Mouse (Mus musculus) cerebellum, adult 2 months (tissue): ENCODE results near the gene Snrnp35. TPM values are rescaled to one million over a fixed set of nuclear protein-coding genes. Genes with fewer than 3 reads are reported as not detected.

ENCODE experiments used
- DNase-seq, 2 experiments: peaks; one replicate each; pipeline ENCODE4 v3.0.0; 2021
- H3K27ac ChIP-seq: fragments of 200-500 bp; 2 replicates; pipeline ENCODE4 v1.5.1; 2012; ENCODE audit warnings: low read length, control low read depth, inconsistent platforms; ENCODE audit not compliant: insufficient read depth
- H3K27me3 ChIP-seq: fragments of 200-500 bp; 2 replicates; pipeline ENCODE4 v1.6.1; 2012; ENCODE audit warnings: inconsistent platforms, mild to moderate bottlenecking, low read length, moderate library complexity; ENCODE audit not compliant: control insufficient read depth, insufficient read depth
- H3K4me1 ChIP-seq: fragments of 200-500 bp; 2 replicates; pipeline ENCODE4 v1.6.1; 2011; ENCODE audit warnings: low read length; ENCODE audit not compliant: control insufficient read depth, insufficient read depth
- H3K4me3 ChIP-seq: fragments of 200-500 bp; replicated peaks from 2 replicates; pipeline ENCODE3; 2011; ENCODE audit warnings: mild to moderate bottlenecking, low read depth, low read length, control low read depth; ENCODE audit not compliant: insufficient read depth
- CTCF ChIP-seq: fragments of 200-500 bp; IDR thresholded peaks from 2 replicates; pipeline ENCODE4 v1.5.1; 2011; ENCODE audit warnings: low read depth, mild to moderate bottlenecking, control low read depth, low read length, moderate library complexity, borderline replicate concordance; ENCODE audit not compliant: insufficient read depth
- POLR2A ChIP-seq: fragments of 200-500 bp; IDR thresholded peaks from 2 replicates; pipeline ENCODE4 v1.6.1; 2011; ENCODE audit warnings: low read length, control low read depth, borderline replicate concordance; ENCODE audit not compliant: insufficient read depth
- WGBS: fragments of 180-500 bp; shearing (Covaris S2); methylation state at CpG from one replicate; pipeline ENCODE4 v1.1.7; 2018; 5-methylcytosine and 5-hydroxymethylcytosine counted together
- polyA plus RNA-seq: library from polyadenylated mRNA; depleted of rRNA; stranded (reverse); fragments of >200 nt; gene quantifications from 2 replicates; pipeline ENCODE4 v1.2.3, GENCODE M21; 2012

The Snrnp35 gene
- polyA plus RNA-seq, 1 experiment = 12.3 TPM

DNA sequence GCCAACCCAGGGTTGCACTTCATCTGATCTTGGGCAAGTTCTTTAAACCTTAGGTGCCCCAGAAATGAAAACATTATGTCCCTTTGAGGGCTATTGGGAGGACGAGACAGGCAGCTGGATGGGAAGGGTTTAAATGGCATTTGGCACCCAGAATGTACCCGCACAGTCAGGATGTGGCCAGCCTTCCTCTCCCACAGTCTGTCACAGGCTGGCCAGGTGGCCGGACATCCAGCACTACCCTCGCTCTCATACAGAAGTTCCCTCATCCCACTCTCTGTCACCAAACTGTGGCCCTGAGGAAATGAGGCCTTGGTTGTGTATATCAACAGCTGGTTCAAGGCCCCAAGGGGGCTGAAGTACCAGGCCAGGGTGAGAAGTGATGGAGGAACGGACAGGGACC is 42.0 kb downstream of the Snrnp35 start:
- H3K4me1 ChIP-seq = no peaks in the 10 kb centered on the region
- no peaks in the 10 kb centered on the region for H3K27me3 ChIP-seq
- 82% methylated on average over 5 of the region's 5 CpGs for WGBS
- DNase-seq = no peak
- H3K4me3 ChIP-seq = no peak overlapping the region
- no peak overlapping the region for H3K27ac ChIP-seq
- TF ChIP-seq CTCF = no peak
- no peak for TF ChIP-seq POLR2A

DNA sequence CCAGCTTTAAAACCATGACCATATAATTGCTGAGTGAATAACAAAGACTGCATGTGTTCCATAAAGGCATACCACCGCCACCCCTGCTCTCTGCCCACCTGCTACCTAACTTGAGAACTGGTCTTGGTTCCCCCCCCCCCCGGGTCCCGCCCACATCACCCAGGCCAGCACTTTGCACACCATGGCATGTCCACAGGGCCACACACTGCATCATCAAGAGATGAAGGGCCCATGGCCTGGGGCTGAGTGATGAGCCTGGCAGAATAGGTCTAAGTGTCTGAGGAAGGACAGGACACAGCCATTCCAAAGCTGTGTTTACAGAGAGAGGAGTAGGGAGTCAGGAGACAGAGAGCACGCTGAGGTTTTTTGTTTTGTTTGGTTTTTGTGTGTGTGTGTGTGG is 45.4 kb downstream of the Snrnp35 start:
- Histone ChIP-seq H3K27me3 (no peaks in the 10 kb centered on the region), H3K4me3 (no peak overlapping the region), H3K4me1 (no peaks in the 10 kb centered on the region), H3K27ac (no peak overlapping the region)
- no peak for DNase-seq
- WGBS = 72% methylated on average over 4 of the region's 4 CpGs
- no peak for TF ChIP-seq CTCF
- TF ChIP-seq POLR2A = no peak

DNA sequence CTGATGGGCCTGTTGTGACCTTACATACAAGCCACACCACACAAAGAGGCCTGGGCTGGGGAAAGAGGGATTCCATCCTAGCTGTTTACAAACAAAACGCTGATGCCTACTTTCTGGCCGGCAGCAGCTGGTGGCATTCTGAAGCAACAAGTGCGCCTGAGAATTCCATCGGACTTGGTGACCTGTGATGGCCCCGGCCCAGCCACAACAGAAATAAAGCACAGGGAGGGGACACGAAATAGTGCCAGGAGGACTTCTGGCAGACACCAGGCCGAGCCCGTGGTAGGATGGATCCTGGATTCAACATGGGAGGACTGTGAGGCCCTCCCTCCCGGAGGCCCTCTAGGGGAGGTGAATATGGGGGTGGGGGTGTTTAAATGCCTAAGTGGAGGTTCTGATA is 45.9 kb downstream of the Snrnp35 start:
- Histone ChIP-seq H3K27me3 (no peaks in the 10 kb centered on the region), H3K4me3 (no peak overlapping the region), H3K4me1 (no peaks in the 10 kb centered on the region), H3K27ac (no peak overlapping the region)
- 33% methylated on average over 9 of the region's 9 CpGs for WGBS
- no peak for DNase-seq
- TF ChIP-seq CTCF = no peak

DNA sequence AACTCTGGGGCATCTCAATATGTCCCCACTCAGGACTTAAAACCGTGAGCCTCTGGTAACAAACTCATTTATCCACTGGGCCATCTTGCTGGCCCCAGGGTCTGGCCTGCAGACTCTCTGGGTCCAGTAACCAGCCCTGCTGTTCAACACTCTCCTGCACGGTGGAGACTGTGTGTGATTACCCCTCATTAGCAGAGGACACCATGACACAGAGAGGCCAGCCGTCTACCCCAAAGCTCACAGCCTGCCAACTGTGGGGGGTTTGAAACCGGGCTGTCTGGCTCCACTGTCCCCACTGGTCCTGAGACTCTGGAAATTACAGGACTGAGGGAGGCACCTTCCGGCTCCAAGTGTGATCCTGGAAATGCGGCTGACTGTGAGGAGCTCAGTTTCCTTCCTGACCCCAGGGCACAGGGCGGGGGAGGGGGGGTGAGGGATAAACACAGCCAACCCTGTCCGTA is 46.3 kb downstream of the Snrnp35 start:
- H3K27ac ChIP-seq = no peak overlapping the region
- no peaks in the 10 kb centered on the region for H3K4me1 ChIP-seq
- H3K27me3 ChIP-seq = no peaks in the 10 kb centered on the region
- DNase-seq = no peak
- WGBS = 45% methylated on average over 8 of the region's 8 CpGs
- H3K4me3 ChIP-seq = no peak overlapping the region
- TF ChIP-seq CTCF = no peak

DNA sequence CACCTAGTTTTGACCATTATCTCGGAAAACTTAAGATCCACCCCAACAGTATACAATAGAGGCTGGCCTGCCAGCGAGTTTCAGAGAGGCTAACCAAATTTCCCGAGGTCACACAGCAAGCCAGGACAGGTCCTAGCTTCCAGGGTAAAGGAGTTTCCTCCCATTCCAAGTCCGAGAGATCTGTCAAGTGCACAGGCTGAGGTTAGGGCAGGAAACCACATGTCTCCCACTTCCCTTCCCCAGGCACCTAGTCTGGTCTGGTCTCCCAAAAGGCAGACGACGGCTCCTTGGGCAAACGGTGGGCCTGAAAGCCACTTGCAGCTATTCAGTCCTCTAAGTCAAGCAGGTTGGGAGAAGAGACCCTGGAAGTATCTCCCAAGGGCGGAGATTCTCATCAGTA is 46.8 kb downstream of the Snrnp35 start:
- no peak for DNase-seq
- no peak for TF ChIP-seq CTCF
- Histone ChIP-seq H3K4me3 (no peak overlapping the region), H3K4me1 (no peaks in the 10 kb centered on the region), H3K27ac (no peak overlapping the region), H3K27me3 (no peaks in the 10 kb centered on the region)
- 65% methylated on average over 8 of the region's 8 CpGs for whole genome bisulfite sequencing

DNA sequence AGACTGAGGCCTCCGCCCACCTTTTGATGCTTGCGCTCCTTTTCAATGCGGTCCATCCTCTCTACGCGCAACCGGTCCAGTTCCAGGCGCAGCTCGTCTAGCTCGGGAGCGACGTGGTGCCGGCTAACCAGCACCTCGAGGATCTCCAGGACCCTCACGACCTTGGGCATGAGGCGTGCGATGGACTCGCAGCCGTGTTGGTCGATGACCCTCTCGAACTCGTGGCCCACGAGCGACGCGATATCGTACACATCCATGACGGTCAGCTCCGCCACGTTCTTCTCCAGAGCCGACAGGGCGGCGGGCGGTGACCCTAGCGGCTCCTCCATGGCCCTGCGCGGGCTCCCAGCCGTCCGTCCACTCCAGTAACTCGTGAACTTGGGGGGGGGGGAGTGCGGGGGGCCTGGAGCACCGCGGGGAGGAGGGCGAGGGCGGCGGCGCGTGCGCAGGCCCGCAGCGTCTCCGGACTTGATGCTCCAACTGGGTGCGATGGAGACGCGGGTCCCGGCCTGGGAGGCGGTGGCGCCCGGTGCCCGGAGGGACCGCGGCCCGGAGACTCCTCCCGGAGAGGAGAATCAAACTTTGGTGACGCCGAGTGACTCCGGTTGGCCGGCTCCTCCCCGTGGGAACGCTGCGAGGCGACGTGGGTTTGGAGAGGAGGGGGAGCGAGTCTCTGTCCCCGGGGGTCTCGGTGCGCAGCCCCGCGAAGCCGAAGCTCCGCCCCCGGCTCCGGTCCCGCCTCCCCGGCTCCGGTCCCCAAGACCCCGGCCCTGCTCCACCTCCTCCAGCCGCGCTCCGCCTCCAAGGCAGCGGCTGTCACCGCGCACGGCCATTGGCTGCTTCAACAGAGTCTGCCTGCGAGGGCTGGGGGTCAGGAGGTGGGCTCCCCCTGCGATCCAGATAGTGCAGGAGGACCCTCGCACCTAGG is 48.0 kb downstream of the Snrnp35 start, which contains the start of gene Rilpl1:
TSS of gene Rilpl1 (minus strand) at position 737 of the 928 bp plus-strand sequence.
- no peaks in the 10 kb centered on the region for H3K4me1 ChIP-seq
- under 1% methylated on average over 96 of the region's 96 CpGs for WGBS
- peak within 1 kb of the TSS; percentile 68 for H3K4me3 ChIP-seq
- peak; percentile 73 to 74 for DNase-seq
- TF ChIP-seq CTCF (no peak), POLR2A (0 out of 2 replicates have a peak, but pooled peaks have one; percentile 34)
- H3K27me3 ChIP-seq = no peaks in the 10 kb centered on the region
- no peak within 1 kb of the TSS for H3K27ac ChIP-seq

DNA sequence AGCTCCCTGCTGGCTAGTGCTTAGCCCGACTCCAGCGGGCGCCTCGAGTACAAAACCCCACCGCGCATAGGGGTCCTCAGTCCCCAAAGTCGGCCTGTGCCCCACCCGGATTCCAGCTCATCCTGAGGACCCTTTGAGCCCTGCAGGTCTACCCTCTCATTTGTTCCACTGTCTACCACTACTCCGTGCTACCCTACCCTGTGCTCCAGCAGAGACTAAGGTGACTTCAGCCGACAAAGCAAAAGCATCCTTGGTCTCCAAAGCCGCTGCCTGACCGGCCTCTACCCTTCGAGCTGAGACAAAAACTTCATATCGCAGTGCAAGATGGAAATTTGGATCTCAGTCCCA is 48.6 kb downstream of the Snrnp35 start:
- TF ChIP-seq CTCF (no peak), POLR2A (no peak)
- Histone ChIP-seq H3K4me3 (peak overlapping the region; percentile 68), H3K27ac (no peak overlapping the region), H3K4me1 (no peaks in the 10 kb centered on the region), H3K27me3 (no peaks in the 10 kb centered on the region)
- DNase-seq = peak in 1 of 2 experiments; percentile 32
- WGBS = 10% methylated on average over 14 of the region's 14 CpGs

DNA sequence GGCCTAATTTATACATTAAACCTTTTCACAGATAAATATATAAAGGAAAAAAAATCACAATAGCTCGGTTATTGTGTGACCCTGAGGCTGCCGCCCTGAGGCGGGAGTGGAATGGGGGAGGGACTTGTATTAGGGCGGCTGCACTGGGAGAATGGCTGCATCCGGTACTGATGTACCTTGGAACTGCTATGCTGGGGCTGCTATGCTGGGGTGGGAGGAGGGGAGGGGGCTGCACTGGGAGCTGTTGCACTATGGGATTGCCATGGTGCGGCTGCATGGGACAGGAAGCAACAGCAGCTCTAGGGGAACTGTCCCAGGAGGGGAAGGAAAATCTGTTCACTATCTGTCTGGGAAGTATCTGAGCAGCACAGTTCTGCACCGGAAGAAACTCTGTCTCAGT is 49.5 kb downstream of the Snrnp35 start:
- 73% methylated on average over 7 of the region's 7 CpGs for WGBS
- Histone ChIP-seq H3K4me1 (no peaks in the 10 kb centered on the region), H3K27me3 (no peaks in the 10 kb centered on the region), H3K27ac (no peak overlapping the region), H3K4me3 (no peak overlapping the region)
- TF ChIP-seq POLR2A (no peak), CTCF (no peak)
- no peak for DNase-seq
